Mouse (Mus musculus) left cerebral cortex, adult 9 months (tissue): ENCODE measurements around the gene Rab38.
A peak's percentile ranks its signal among the peaks of the same experiment; 100 is the strongest.

Experiments used
- DNase-seq, 2 experiments: peaks; one replicate each; pipeline ENCODE4 v3.0.0; 2022; ENCODE audit warnings: low spot score in 2 of 2

Gene Rab38

DNA sequence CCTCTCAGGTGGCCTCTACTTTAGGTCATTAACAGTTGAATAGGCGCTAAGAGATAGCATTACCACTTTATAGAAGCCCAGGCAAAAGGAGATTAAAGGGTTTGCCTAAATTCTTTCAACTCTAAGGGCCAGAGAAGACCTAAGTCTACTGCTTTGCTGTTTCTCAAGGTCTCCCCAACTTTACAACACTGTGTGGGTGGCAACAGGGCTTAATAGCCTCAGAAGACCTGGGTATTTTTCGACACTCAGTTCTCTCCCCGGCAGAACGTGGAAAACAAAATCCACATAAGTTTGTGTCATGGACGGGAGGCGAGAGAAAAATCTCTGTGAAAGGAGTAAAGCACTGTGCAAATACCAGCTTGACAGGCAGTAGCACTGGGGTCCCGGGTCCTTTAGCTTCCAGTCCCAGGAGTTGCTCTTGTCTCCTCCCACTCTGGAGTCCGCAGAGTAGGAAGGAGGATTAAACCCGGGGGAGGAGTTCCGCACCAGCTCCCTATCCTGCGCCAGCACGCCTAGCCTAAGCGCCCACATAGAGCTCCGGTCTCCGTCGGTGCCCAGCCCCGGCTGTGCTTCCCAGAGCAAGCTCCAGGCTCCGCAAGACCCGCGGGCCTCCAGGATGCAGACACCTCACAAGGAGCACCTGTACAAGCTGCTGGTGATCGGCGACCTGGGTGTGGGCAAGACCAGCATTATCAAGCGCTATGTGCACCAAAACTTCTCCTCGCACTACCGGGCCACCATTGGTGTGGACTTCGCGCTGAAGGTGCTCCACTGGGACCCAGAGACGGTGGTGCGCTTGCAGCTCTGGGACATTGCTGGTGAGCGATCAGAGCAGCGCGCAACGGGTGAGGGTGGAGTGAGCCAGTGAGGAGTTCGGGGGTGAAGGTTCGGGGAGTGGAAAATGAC lies at the start of gene Rab38:
Rab38 (plus strand) TSS at position 488 of the 906 bp plus-strand sequence.
- peak in 1 of 2 experiments; percentile 7 for DNase-seq

DNA sequence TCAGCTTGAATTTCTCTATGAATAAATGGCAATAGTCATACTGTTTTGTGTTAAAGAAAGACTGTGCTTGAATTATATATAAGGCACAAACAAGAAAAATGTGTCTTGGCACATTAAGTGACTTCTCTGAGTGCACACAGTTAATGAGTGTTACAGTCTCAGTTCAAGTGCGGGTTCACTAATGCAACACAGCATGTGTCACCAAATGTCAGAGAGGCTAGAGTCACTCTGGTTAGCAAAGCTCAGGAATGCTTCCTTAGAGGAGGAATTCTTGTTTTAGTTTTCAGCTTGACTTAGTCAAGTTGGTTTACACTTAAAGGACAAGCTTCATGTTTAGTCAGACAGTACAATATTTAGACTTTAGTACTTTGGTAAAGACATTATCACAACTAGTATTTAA lies 35.5 kb upstream of the Rab38 start:
- no peak for DNase-seq

- no peak for DNase-seq
These were observed 34.3 kb upstream of the Rab38 start for GRCm38 (mm10) chr7:88395745-88396144.

GRCm38 (mm10) chr7:88405311-88405710 lies 24.8 kb upstream of the Rab38 start:
- DNase-seq, result no peak

GRCm38 (mm10) chr7:88406466-88406865 lies 23.6 kb upstream of the Rab38 start:
- no peak for DNase-seq

DNA sequence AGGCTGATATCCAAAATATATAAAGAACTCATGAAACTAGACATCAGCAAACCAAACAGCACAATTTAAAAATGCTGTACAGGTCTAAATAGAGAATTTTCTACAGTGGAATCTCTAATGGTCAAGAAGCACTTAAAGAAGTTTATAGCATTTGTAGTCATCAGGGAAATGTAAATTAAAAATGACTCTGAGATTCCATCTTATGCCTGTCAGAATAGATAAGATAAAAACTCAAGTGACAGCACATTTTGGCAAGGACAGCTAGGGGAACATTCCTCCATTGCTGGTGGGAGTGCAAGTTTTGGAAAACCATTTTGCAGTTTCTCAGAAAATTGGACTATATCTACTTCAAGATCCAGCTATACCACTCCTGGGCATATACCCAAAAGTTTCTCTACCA lies 8.3 kb upstream of the Rab38 start:
- no peak for DNase-seq

DNA sequence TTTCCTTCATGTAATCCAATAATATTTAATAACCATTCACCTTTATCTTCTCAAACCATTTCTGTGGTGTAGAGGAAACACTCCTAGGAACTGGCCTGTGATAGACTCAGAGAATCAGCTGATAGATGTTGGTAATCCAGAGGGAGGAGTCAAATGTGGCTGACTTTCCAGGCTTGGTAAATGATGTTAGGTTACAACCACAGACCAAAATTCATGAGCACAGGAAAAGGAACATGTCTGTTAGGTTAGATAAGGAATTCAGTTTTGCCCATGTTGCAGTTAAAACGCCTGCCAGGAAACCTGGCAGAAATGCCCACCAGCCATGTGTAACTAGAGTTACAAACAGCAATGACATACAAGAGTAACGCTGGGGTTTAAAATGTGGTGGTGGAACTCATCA lies 6.2 kb upstream of the Rab38 start:
- DNase-seq, result no peak

GRCm38 (mm10) chr7:88425744-88426143 lies 4.3 kb upstream of the Rab38 start:
- no peak for DNase-seq

GRCm38 (mm10) chr7:88427484-88427883 lies 2.6 kb upstream of the Rab38 start:
- DNase-seq, result no peak

- DNase-seq, result no peak
These were observed 615 bp downstream of the Rab38 start for GRCm38 (mm10) chr7:88430692-88431084.

DNA sequence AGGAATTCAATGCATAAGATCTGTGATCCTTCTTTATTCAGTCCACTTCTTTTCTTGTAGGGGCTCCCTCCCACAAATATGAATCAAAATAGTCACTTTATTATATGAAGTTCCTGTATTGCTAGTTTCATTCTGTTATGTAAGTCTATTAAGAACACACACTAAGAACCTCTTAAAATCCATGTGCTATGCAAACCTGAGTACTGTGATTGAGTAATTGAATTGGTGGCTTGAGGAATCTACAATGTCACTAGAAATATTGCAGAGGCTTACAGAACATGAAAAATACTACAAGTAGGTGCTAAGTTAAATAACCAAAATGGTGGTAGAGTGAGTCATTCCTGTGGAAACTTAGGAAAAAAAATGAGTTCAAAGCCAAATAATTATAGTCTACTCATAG lies 10.2 kb downstream of the Rab38 start:
- no peak for DNase-seq

DNA sequence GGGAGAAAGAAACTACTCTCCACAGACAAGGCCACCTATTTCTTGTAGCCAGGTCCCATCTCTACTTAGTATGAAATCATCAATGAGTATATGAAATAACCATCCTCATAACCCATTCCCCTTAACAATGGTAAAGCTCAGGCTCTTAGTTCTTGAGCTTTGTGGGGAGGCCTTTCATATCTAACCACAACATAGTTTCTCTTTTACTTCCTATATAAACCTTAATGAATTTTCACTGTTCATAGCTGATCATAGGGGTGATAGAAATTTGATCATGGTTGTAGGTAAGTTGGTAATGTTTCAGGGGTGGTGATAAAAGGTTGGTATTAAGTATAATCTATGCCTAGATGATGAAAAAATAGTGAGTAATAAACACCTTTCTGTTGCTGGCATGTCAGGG lies 12.6 kb downstream of the Rab38 start:
- DNase-seq, result no peak

DNA sequence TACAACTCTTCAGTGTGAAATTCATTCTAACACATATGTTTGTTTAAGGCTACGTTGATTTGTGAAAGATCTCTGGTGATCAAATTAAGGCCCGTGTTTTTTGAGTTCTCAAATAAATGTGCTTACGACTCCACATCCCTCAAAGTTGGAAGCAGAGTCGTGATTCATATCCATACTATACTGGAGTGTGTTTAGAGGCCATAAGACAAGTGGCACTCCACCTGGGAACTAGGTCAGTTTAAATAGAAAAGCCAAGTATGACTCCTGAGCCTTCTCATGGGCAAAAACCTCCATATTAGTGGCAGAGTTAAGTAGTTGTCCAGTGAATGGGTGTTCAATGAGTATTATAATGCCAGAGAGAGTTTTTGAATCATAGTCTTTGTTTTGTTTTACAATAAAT lies 13.4 kb downstream of the Rab38 start:
- no peak for DNase-seq

DNA sequence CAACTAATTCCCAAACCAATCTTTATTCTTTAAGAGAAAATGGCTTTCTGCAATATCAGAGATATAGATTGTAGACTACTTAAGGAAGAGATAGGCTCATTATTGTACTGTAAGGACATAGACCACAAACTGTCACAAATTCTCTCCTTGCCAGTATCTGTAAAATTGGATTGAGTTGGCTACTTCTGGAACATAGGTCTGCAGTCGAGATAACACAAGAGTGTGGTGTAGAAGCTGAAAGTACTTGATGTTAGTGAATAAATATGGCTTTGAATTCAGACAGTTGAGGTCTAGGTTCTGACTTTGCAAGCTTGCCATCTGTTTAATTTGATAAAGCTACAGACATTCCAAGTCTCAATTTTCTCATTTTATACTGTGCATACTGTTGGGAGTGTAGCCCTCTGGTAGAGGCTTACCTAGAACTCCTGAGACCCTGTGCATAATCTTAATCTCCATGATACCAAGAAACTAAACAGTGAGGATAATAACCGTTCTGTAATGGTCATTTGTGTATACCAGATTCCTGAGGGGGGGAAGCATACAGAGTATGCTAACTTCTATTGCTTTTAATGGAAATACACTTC lies 15.3 kb downstream of the Rab38 start:
- DNase-seq, result no peak

DNA sequence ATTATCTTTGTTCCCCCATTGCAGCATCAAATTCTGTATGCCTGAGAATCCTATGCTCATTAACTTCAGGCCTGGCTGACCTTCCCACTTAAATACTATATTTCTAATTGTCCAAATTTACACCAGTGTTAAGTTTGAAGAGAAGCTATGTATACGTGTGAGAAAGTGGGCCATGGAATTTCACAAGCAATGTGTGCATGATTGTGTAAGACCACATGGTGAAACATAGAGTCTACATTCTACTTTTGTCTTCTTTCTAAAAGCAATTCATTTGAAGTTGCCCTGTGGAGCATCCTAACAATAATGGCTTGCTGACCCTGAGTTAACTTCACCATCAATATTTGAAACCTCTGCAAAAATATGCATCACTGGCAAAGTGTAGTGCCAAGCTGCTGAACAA lies 23.2 kb downstream of the Rab38 start:
- DNase-seq, result no peak

- no peak for DNase-seq
These were observed 27.8 kb downstream of the Rab38 start for GRCm38 (mm10) chr7:88457827-88458226.

GRCm38 (mm10) chr7:88467754-88468153 lies 37.7 kb downstream of the Rab38 start:
- no peak for DNase-seq

GRCm38 (mm10) chr7:88482110-88482619 lies 52.1 kb downstream of the Rab38 start:
- DNase-seq, result no peak

DNA sequence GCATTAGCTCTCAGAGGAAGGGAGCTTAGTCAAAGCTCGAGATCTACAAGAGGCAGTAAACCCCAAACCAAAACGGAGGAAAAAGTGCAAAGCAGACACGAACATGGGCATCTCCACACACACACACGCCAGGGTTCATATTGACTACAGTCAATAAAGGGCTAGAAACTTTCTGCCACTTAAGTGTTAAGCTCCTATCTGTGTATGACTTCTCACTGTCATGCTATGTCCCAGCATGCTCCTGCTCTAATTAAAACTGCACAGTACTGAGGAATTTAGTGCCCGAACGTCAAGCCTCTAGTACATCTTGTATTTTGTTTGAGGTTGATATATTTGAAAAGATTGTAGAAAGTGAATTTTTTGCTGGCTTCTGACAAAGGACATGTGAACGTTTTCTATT lies 52.6 kb downstream of the Rab38 start:
- no peak for DNase-seq

GRCm38 (mm10) chr7:88491020-88491419 lies 60.9 kb downstream of the Rab38 start:
- no peak for DNase-seq

DNA sequence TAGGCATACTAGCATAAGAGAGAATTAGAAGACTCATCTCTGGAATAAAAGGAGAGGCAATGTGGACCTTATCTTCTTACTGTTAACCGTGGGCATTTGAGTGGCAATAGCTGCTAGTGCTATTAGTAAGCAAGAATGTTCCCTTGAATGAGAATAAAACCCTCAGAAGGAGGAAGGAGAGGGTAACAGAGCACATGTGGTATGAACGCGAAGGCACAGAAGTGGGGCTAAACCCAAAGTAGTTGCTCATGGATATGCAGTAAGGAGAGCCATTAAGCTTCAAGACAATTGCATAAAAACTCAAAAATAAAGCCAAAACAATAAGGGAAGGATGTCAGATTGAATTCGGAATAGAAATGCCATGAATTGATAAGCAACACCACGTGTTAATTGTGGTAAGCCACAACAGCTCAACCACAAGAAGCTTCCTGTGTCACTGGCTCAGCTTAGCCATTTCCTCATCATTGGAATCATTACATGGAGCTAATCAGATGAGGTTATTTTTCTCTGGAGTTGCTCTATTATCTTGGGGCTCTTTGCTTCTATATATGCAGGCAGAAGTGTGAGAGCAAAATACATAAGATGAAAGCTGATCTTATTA lies 72.2 kb downstream of the Rab38 start:
- DNase-seq, result no peak

- no peak for DNase-seq
These were observed 79.7 kb downstream of the Rab38 start for GRCm38 (mm10) chr7:88509748-88510147.

DNA sequence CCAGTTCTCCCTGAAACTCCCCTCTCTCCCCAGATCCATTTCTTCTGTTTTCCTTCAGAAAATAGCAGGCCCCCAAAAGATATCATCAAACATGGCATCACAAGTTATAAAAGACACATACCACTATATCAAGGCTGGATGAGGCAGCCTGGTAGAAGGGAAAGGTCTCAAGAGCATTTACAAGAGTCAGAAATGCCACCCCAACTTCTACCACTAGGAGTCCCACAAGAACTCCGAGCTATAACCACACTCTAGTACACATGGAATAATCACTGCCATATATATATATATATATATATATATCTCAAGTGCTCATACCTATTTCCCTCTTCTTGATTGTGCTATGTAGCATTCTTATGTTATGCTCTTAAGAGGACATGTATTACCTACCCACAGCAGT lies 92.4 kb downstream of the Rab38 start:
- DNase-seq, result no peak
